Mouse (Mus musculus): ENCODE results near the gene Fbln7.

DNA sequence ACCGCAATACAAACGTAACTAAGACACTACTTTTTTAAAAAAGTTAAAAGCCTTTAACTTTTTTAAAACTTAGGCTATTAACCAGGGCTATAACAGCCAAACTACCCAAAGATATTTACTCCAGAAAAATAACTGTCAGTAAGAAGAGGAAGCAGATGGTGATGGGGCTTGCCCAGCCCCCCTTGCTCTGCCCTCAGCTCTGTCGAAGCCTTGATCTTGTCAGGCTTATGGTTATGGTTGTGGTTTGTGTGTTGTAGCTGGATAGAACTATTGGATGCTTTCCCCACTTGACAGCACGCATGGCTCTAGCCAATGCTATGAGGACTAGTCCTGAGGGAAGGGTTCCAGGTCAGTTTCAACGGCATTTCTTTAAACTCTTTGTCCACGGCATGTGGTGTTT is 3.8 kb upstream of the Fbln7 start:
- TF ChIP-seq POLR2A (IDR thresholded peaks at IDR 0.05; ENCODE audit: extremely low read depth, insufficient read depth, low read length) (no peak), CTCF (IDR thresholded peaks at IDR 0.05; ENCODE audit: extremely low read depth, insufficient read depth, low read length) (no peak)
